Mouse (Mus musculus) bone marrow, adult 2 months (tissue): ENCODE results near the gene Nup93. TPM values are rescaled to one million over a fixed set of nuclear protein-coding genes. Genes with fewer than 3 reads are reported as not detected.

Experiments
- H3K27ac ChIP-seq: fragments of 200-500 bp; 2 replicates; pipeline ENCODE4 v1.5.1; 2012; ENCODE audit warnings: low read depth, mild to moderate bottlenecking, control low read depth, inconsistent platforms, low read length; ENCODE audit not compliant: control insufficient read depth, poor library complexity, insufficient read depth
- H3K4me1 ChIP-seq: fragments of 200-500 bp; 2 replicates; pipeline ENCODE4 v1.6.1; 2011; ENCODE audit warnings: low read length; ENCODE audit not compliant: control insufficient read depth, insufficient read depth
- H3K4me3 ChIP-seq: fragments of 200-500 bp; replicated peaks from 2 replicates; pipeline ENCODE3; 2011; ENCODE audit warnings: mild to moderate bottlenecking, low read depth, low read length, control low read depth; ENCODE audit not compliant: control insufficient read depth
- CTCF ChIP-seq: fragments of 200-500 bp; IDR thresholded peaks from 2 replicates; pipeline ENCODE4 v1.5.1; 2011; ENCODE audit warnings: low read length, control low read depth; ENCODE audit not compliant: control insufficient read depth, insufficient read depth
- POLR2A ChIP-seq: fragments of 200-500 bp; IDR thresholded peaks from 2 replicates; pipeline ENCODE4 v1.6.1; 2011; ENCODE audit warnings: low read depth, mild to moderate bottlenecking, control low read depth, low read length, borderline replicate concordance; ENCODE audit not compliant: control insufficient read depth
- WGBS: fragments of 180-500 bp; shearing (Covaris S2); methylation state at CpG from one replicate; pipeline ENCODE4 v1.1.7; 2018; 5-methylcytosine and 5-hydroxymethylcytosine counted together
- polyA plus RNA-seq: library from polyadenylated mRNA; stranded (reverse); fragments of >200 nt; gene quantifications from 2 replicates; pipeline ENCODE4 v1.2.4, GENCODE M21; 2011; ENCODE audit warnings: low replicate concordance; ENCODE audit not compliant: missing spikeins, insufficient read depth, insufficient read length

Gene Nup93
- polyA plus RNA-seq, 1 experiment = 21.3 TPM

GRCm38 (mm10) chr8:94284204-94284603, 69.8 kb downstream of the Nup93 start:
- WGBS = 82% methylated on average over 7 of the region's 7 CpGs
- Histone ChIP-seq H3K4me3 (no peak overlapping the region), H3K4me1 (peaks cover 1% of the 10 kb centered on the region), H3K27ac (no peak overlapping the region)
- no peak for TF ChIP-seq POLR2A
- TF ChIP-seq CTCF = no peak

- Histone ChIP-seq H3K4me3 (no peak overlapping the region), H3K4me1 (no peaks in the 10 kb centered on the region; the same call in 1 of the 2 replicates), H3K27ac (no peak overlapping the region)
- WGBS = 40% methylated on average over 5 of the region's 5 CpGs
- TF ChIP-seq CTCF (no peak), POLR2A (no peak)
Measured at GRCm38 (mm10) chr8:94290606-94291005, 76.2 kb downstream of the Nup93 start.

DNA sequence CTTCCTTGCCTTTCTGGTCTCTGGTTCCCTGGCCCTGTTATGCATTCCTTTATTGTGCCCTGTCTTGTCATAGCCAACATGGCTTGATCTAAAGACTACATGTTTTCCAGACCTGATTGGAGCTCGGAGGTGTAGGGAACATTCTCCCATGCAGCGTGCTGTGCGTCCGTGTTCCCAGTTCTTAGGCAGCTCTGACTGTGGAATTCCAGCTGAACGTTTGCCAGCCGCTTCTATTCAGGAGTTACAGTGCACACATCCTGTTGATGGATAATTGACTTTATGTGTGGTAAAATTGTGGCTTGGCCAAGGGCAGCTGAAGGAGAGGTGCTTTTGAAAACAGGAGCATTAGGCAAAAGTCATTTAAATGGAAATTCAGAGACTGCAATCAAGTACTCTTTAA, 77.7 kb downstream of the Nup93 start:
- no peaks in the 10 kb centered on the region; the same call in 1 of the 2 replicates for H3K4me1 ChIP-seq
- 86% methylated on average over 6 of the region's 6 CpGs for WGBS
- no peak overlapping the region for H3K4me3 ChIP-seq
- TF ChIP-seq CTCF (no peak), POLR2A (no peak)
- no peak overlapping the region for H3K27ac ChIP-seq

- TF ChIP-seq POLR2A (no peak), CTCF (no peak)
- Histone ChIP-seq H3K27ac (no peak overlapping the region), H3K4me3 (no peak overlapping the region), H3K4me1 (no peaks in the 10 kb centered on the region; the same call in 1 of the 2 replicates)
- WGBS = 92% methylated on average over 8 of the region's 8 CpGs
Measured at GRCm38 (mm10) chr8:94292626-94293025, 78.3 kb downstream of the Nup93 start.

DNA sequence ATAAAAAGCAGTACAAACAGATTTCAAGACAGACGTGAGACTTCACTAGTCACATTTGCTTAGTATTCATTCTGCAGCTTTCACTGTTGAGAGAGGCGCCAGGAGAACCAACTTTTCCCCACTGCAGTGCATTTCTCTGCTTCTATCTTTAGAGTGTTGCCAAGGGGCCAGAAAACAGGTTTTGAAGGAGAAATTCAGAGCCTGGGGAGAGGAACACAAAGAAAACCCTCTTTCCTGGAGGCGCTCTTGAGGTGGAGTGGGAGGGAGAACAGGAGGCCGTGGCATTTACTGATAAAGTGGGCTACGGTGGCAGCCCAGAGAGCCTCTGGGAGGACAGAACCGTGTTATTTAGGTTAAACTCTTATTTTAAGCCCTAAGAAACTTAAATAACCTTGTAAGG, 81.3 kb downstream of the Nup93 start:
- TF ChIP-seq CTCF = no peak
- H3K4me1 ChIP-seq = no peaks in the 10 kb centered on the region; the same call in 1 of the 2 replicates
- H3K27ac ChIP-seq = no peak overlapping the region
- 56% methylated on average over 6 of the region's 6 CpGs for WGBS
- no peak overlapping the region for H3K4me3 ChIP-seq

DNA sequence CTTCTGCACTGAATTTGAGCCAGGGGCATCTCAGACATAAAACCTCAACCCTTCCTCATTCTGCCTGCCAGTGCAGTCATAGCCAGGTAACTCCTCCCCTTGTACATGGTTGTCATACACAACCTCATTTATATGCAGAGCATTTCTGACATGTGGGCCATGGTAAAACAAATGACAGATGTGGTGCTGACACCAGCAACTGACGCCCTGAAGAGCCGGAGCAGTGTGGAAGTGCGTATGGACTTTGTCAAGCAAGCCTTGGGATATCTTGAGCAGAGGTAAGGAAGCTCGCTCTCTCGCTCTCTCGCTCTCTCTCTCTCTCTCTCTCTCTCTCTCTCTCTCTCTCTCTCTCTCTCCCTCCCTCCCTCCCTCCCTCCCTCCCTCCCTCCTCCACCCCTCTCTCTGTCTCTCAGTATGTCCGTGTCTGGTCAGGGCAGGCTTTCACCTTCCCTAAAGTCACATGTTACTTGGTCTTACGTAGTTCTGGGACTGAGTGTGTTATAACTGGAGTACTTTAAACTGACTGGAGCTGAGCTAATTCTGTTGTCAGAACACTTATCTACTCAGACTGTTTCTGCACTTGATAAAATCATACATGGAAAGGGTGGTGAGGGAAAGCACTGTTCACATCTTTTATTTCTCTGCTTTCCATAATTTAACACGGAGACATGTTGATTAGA, 82.1 kb downstream of the Nup93 start:
- Histone ChIP-seq H3K27ac (no peak overlapping the region), H3K4me3 (no peak overlapping the region), H3K4me1 (no peaks in the 10 kb centered on the region; the same call in 1 of the 2 replicates)
- 86% methylated on average over 9 of the region's 9 CpGs for WGBS
- TF ChIP-seq POLR2A (no peak), CTCF (no peak)

DNA sequence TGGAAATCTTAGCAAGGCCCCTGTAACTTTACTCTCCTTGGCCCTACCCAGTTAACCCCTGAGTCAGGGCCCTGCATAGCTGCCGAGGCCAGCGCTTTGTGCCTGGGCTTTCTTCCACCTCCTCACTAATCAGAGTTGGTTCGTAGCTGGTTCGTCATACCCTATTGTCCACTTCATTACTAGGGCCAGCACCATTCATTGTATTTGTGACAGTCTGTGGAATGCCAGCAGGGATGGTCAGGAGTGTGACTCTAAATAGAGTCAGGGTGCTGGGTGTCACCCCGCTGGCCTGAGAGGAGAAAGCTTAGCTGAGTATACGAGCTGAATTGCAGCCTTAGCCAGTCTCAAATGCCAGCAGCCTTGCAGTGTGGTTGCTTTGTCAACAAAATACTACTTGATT, 82.7 kb downstream of the Nup93 start:
- Histone ChIP-seq H3K27ac (no peak overlapping the region), H3K4me3 (no peak overlapping the region), H3K4me1 (no peaks in the 10 kb centered on the region; the same call in 1 of the 2 replicates)
- 87% methylated on average over 6 of the region's 6 CpGs for WGBS
- TF ChIP-seq POLR2A (no peak), CTCF (no peak)

- WGBS = 82% methylated on average over 4 of the region's 4 CpGs
Measured at GRCm38 (mm10) chr8:94300809-94301208, 86.4 kb downstream of the Nup93 start.

More at GRCm38 (mm10) chr8:94300809-94301208, 86.4 kb downstream of the Nup93 start:
- no peak overlapping the region for H3K4me3 ChIP-seq
- no peak overlapping the region for H3K27ac ChIP-seq
- TF ChIP-seq POLR2A = no peak
- no peak for TF ChIP-seq CTCF
- no peaks in the 10 kb centered on the region; the same call in 1 of the 2 replicates for H3K4me1 ChIP-seq
